Mouse (Mus musculus): ENCODE data around the gene Tmem214. TPM values are rescaled to one million over a fixed set of nuclear protein-coding genes. Genes with fewer than 3 reads are reported as not detected.

The Tmem214 gene
- 71.5 and 79.9 TPM in 2 replicates for polyA plus RNA-seq (2012; rRNA removed)

GRCm38 (mm10) chr5:30867712-30868111, at the start of gene Tmem214:
Tmem214 (plus strand) TSS chr5:30868012.

GRCm38 (mm10) chr5:30888337-30889087, 20.7 kb downstream of the Tmem214 start, which contains the start of gene Agbl5:
Agbl5 (plus strand) TSS chr5:30888694.

GRCm38 (mm10) chr5:30907413-30908059, 39.7 kb downstream of the Tmem214 start, which contains the start of gene Ost4:
Ost4 (minus strand) TSS chr5:30907788.

GRCm38 (mm10) chr5:30913060-30913841, 45.4 kb downstream of the Tmem214 start, which contains the start of gene Emilin1:
Emilin1 (plus strand) TSS chr5:30913402.

GRCm38 (mm10) chr5:30921256-30922033, 53.6 kb downstream of the Tmem214 start, which contains the start of gene Khk:
Khk (plus strand) TSS chr5:30921431.

Other genes starting within 250 kb of the Tmem214 start
- 81.9 and 83.9 TPM in 2 replicates for gene Slc35f6, start 220.1 kb upstream of the Tmem214 start, polyA plus RNA-seq (2012; rRNA removed)
- 20.2 and 29.1 TPM in 2 replicates for gene Cenpa, start 201.2 kb upstream of the Tmem214 start, polyA plus RNA-seq (2012; rRNA removed)
- 0.76 and 0.91 TPM in 2 replicates for gene Dpysl5, start 156.4 kb upstream of the Tmem214 start, polyA plus RNA-seq (2012; rRNA removed)
- gene Mapre3, start 53.4 kb upstream of the Tmem214 start, polyA plus RNA-seq (2012; rRNA removed), result 22.6 and 26.0 TPM in 2 replicates
- gene Agbl5, start 20.7 kb downstream of the Tmem214 start, polyA plus RNA-seq (2012; rRNA removed), result 9.1 and 9.8 TPM in 2 replicates
- 79.7 and 85.2 TPM in 2 replicates for gene Ost4, start 39.8 kb downstream of the Tmem214 start, polyA plus RNA-seq (2012; rRNA removed)
- 55.3 and 56.4 TPM in 2 replicates for gene Emilin1, start 45.4 kb downstream of the Tmem214 start, polyA plus RNA-seq (2012; rRNA removed)
- 20.9 and 21.4 TPM in 2 replicates for gene Khk, start 53.4 kb downstream of the Tmem214 start, polyA plus RNA-seq (2012; rRNA removed)
- 56.1 and 81.0 TPM in 2 replicates for gene Cgref1, start 77.6 kb downstream of the Tmem214 start, polyA plus RNA-seq (2012; rRNA removed)
- 252 and 282 TPM in 2 replicates for gene Preb, start 92.3 kb downstream of the Tmem214 start, polyA plus RNA-seq (2012; rRNA removed)
- gene Tcf23, start 100.7 kb downstream of the Tmem214 start, polyA plus RNA-seq (2012; rRNA removed), result 10.1 and 12.4 TPM in 2 replicates
- 27.4 and 33.9 TPM in 2 replicates for gene Atraid, start 180.3 kb downstream of the Tmem214 start, polyA plus RNA-seq (2012; rRNA removed)
- gene Slc5a6, start 180.9 kb downstream of the Tmem214 start, polyA plus RNA-seq (2012; rRNA removed), result 10.2 and 11.2 TPM in 2 replicates
- 11.9 and 14.2 TPM in 2 replicates for gene Cad, start 186.8 kb downstream of the Tmem214 start, polyA plus RNA-seq (2012; rRNA removed)
- not detected in 2 replicates for gene Dnajc5g, start 238.3 kb downstream of the Tmem214 start, polyA plus RNA-seq (2012; rRNA removed)
- 0.15 and 0.29 TPM in 2 replicates for gene Slc30a3, start 240.2 kb downstream of the Tmem214 start, polyA plus RNA-seq (2012; rRNA removed)
- 2.8 and 4.1 TPM in 2 replicates for gene Trim54, start 248.7 kb downstream of the Tmem214 start, polyA plus RNA-seq (2012; rRNA removed)

Data from stomach, adult 2 months (tissue).